Mouse (Mus musculus) ovary, postnatal 10 days (tissue): ENCODE results near the gene Eloa.
"Not testable (repeated sequence)": the region's sequence is repeated elsewhere in the genome, so short reads cannot be mapped to it uniquely, and the experiment has no call there.

Experiments used
- DNase-seq: peaks from one replicate; pipeline ENCODE4 v3.0.0; 2022; ENCODE audit warnings: low spot score

Eloa gene

GRCm38 (mm10) chr4:136021549-136022047, at the start of gene Eloa:
Gene Eloa, minus strand, starts transcription at chr4:136021763.
- peak; percentile 92 for DNase-seq

- peak; percentile 41 for DNase-seq
Observed at GRCm38 (mm10) chr4:136071178-136071714, 49.7 kb upstream of the Eloa start.

- DNase-seq, result no peak
Observed at GRCm38 (mm10) chr4:136070592-136070991, 49.0 kb upstream of the Eloa start.

GRCm38 (mm10) chr4:136069954-136070353, 48.4 kb upstream of the Eloa start:
- DNase-seq, result peak; percentile 65

- DNase-seq, result no peak
Observed at GRCm38 (mm10) chr4:136069313-136069712, 47.8 kb upstream of the Eloa start.

GRCm38 (mm10) chr4:136063143-136063542, 41.6 kb upstream of the Eloa start:
- DNase-seq, result no peak

- not testable (repeated sequence) for DNase-seq
Observed at GRCm38 (mm10) chr4:136059800-136060488, 38.4 kb upstream of the Eloa start.

GRCm38 (mm10) chr4:136057916-136058315, 36.4 kb upstream of the Eloa start:
- no peak for DNase-seq

- no peak for DNase-seq
Observed at GRCm38 (mm10) chr4:136056030-136056429, 34.5 kb upstream of the Eloa start.

- DNase-seq, result no peak
Observed at GRCm38 (mm10) chr4:136053843-136054242, 32.3 kb upstream of the Eloa start.

- peak; percentile 75 for DNase-seq
Observed at GRCm38 (mm10) chr4:136053247-136053596, 31.7 kb upstream of the Eloa start, which contains the start of gene Rpl11. Gene Rpl11, minus strand, starts transcription at chr4:136053428.

- DNase-seq, result no peak
Observed at GRCm38 (mm10) chr4:136052534-136053246, 31.1 kb upstream of the Eloa start.

- no peak for DNase-seq
Observed at GRCm38 (mm10) chr4:136052060-136052459, 30.5 kb upstream of the Eloa start.

GRCm38 (mm10) chr4:136050226-136050625, 28.7 kb upstream of the Eloa start:
- no peak for DNase-seq

GRCm38 (mm10) chr4:136048291-136049032, 26.9 kb upstream of the Eloa start:
- no peak for DNase-seq

- DNase-seq, result no peak
Observed at GRCm38 (mm10) chr4:136047626-136048025, 26.1 kb upstream of the Eloa start.

GRCm38 (mm10) chr4:136046888-136047287, 25.3 kb upstream of the Eloa start:
- no peak for DNase-seq

- no peak for DNase-seq
Observed at GRCm38 (mm10) chr4:136045091-136045490, 23.5 kb upstream of the Eloa start.

GRCm38 (mm10) chr4:136043784-136044400, 22.3 kb upstream of the Eloa start:
- DNase-seq, result no peak

GRCm38 (mm10) chr4:136035078-136035477, 13.5 kb upstream of the Eloa start:
- no peak for DNase-seq

GRCm38 (mm10) chr4:136033231-136033630, 11.7 kb upstream of the Eloa start:
- DNase-seq, result no peak
